Mouse (Mus musculus): ENCODE results near the gene Gm5751.
"Not testable (repeated sequence)": the region's sequence is repeated elsewhere in the genome, so short reads cannot be mapped to it uniquely, and the experiment has no call there.

GRCm38 (mm10) chrX:8873953-8874352, at the start of gene Gm5751:
- not testable (repeated sequence) for TF ChIP-seq MAFK (IDR thresholded peaks at IDR 0.05; ENCODE audit: insufficient read depth, low read depth, low read length); CHD2 (IDR thresholded peaks at IDR 0.05; ENCODE audit: low read depth, low read length)

Measured in ES-E14 (cell line).